Comparison of ENCODE assay signal across 20 mouse cellular contexts in the genomic region with DNA sequence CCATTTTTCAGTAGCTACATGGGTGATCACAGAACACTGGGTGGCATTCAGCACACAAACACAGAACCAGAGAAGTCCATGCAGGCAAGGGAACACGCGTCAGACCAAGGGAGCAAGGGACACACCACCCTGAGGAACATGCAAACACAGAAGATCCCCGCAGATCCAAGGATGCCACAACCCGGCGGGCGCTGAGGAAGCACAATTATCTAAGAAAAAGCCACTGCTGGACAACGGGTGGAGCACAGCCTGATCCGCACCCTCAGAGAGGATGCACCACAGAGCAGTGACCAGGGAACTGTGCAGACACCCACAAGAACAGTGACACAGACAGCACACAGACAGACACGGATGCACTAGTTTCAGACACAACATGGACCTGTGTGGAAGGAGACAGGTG. TPM values are rescaled to one million over a fixed set of nuclear protein-coding genes. Genes with fewer than 3 reads are reported as not detected.
DNase-seq lines count a peak whose midpoint lies in the region; ATAC-seq and TF ChIP-seq lines count a peak whose summit lies in the region.
"Had no signal": no experiment of that assay in that cellular context is flagged by ENCODE, and none has a peak within 500 bp of the region (broad histone marks: within the 10 kb centered on the region; RNA-seq: fewer than 3 reads in every experiment).

No protein-coding gene starts in this region.

- ATAC-seq in midbrain, embryonic 14.5 days (ENCODE audit: low FRiP score, low TSS enrichment) = no peak
- ATAC-seq: activated CD4-positive, CD25-positive, alpha-beta regulatory T cell, adult 4 months; forebrain, embryonic 14.5 days; hindbrain, postnatal 0 days had no signal

- no peak overlapping the region for H3K9ac ChIP-seq in midbrain, embryonic 14.5 days (replicated peaks; ENCODE audit: low read length)
- H3K9ac ChIP-seq: embryonic facial prominence, embryonic 12.5 days; embryonic facial prominence, embryonic 15.5 days; forebrain, postnatal 0 days; hindbrain, embryonic 14.5 days had no signal

- peak overlapping the region; percentile 9 for H3K4me3 ChIP-seq in cerebellum, adult 2 months (replicated peaks; ENCODE audit: insufficient read depth, low read depth, low read length)
- H3K4me3 ChIP-seq in midbrain, embryonic 14.5 days (replicated peaks; ENCODE audit: low read depth, low read length) = no peak overlapping the region
- H3K4me3 ChIP-seq in midbrain, embryonic 10.5 days = no peak overlapping the region
- H3K4me3 ChIP-seq in cortical plate, adult 2 months (ENCODE audit: insufficient read depth, low read length) = no peak overlapping the region
- H3K4me3 ChIP-seq: embryonic facial prominence, embryonic 12.5 days; embryonic facial prominence, embryonic 15.5 days; gastrocnemius, adult 2 months had no signal

- TF ChIP-seq CTCF in cerebellum, adult 2 months (IDR thresholded peaks at IDR 0.05; ENCODE audit: borderline replicate concordance, insufficient read depth, low read depth, low read length) = no peak
- no peak for TF ChIP-seq CTCF in cortical plate, adult 2 months (IDR thresholded peaks at IDR 0.05; ENCODE audit: extremely low read depth, insufficient read depth, low read length)

- 40% methylated on average over 9 of the region's 9 CpGs for WGBS in cerebellum, adult 2 months
- WGBS in midbrain, embryonic 14.5 days = 79% methylated on average over 9 of the region's 9 CpGs
- 81% methylated on average over 9 of the region's 9 CpGs for WGBS in midbrain, embryonic 10.5 days

- no peaks in the 10 kb centered on the region for H3K9me3 ChIP-seq in midbrain, embryonic 14.5 days (ENCODE audit: control insufficient read depth, low read length)
- no peaks in the 10 kb centered on the region for H3K9me3 ChIP-seq in midbrain, embryonic 10.5 days (replicated peaks)
- H3K9me3 ChIP-seq: embryonic facial prominence, embryonic 12.5 days; embryonic facial prominence, embryonic 15.5 days had no signal

- no peaks in the 10 kb centered on the region for H3K27me3 ChIP-seq in cerebellum, adult 2 months (ENCODE audit: control insufficient read depth, insufficient read depth, low read length)
- H3K27me3 ChIP-seq in midbrain, embryonic 14.5 days (ENCODE audit: control insufficient read depth, insufficient read depth, low read length) = peaks cover 5% of the 10 kb centered on the region
- peaks cover 60% of the 10 kb centered on the region for H3K27me3 ChIP-seq in midbrain, embryonic 10.5 days (ENCODE audit: low read depth, poor library complexity, severe bottlenecking)

- TF ChIP-seq POLR2A in cerebellum, adult 2 months (IDR thresholded peaks at IDR 0.05; ENCODE audit: borderline replicate concordance, insufficient read depth, low read length) = 0 out of 2 replicates have a peak, but pooled peaks have one; percentile 14
- TF ChIP-seq POLR2A in cortical plate, adult 2 months (IDR thresholded peaks at IDR 0.05; ENCODE audit: extremely low read depth, insufficient read depth, low read length) = peak; percentile 10; the same call in 1 of the 2 replicates

- DNase-seq in cerebellum, adult 2 months = peak in 1 of 2 experiments; percentile 53
- DNase-seq in cerebellum, postnatal 10 days = no peak
- peak; percentile 20 for DNase-seq in layer of hippocampus, adult 11-12 months (ENCODE audit: low spot score)
- DNase-seq in layer of hippocampus, postnatal 14 days (ENCODE audit: low spot score in 2 of 2) = no peak
- no peak for DNase-seq in midbrain, embryonic 14.5 days
- no peak for DNase-seq in midbrain, embryonic 10.5 days (ENCODE audit: low spot score)
- DNase-seq: adrenal gland, adult 8-10 months; adrenal gland, postnatal 25 days; forebrain, postnatal 0 days; gastrocnemius, adult 2 months; gastrocnemius, postnatal 14 days; heart, adult 11 months had no signal

- peak overlapping the region; percentile 51 for H3K27ac ChIP-seq in cerebellum, adult 2 months (ENCODE audit: insufficient read depth, low read length)
- 0 out of 2 replicates have a peak overlapping the region, but pooled peaks have one; percentile 2 for H3K27ac ChIP-seq in midbrain, embryonic 14.5 days (replicated peaks; ENCODE audit: low read depth, low read length)
- H3K27ac ChIP-seq in midbrain, embryonic 10.5 days (replicated peaks) = no peak overlapping the region
- no peak overlapping the region for H3K27ac ChIP-seq in cortical plate, adult 2 months (ENCODE audit: insufficient read depth, low read length)
- H3K27ac ChIP-seq: embryonic facial prominence, embryonic 12.5 days; embryonic facial prominence, embryonic 15.5 days; gastrocnemius, adult 2 months; hindbrain, embryonic 14.5 days; hindbrain, postnatal 0 days had no signal

- H3K4me1 ChIP-seq in cerebellum, adult 2 months (ENCODE audit: control insufficient read depth, insufficient read depth, low read length) = peaks cover 46% of the 10 kb centered on the region
- no peaks in the 10 kb centered on the region; the same call in 1 of the 2 replicates for H3K4me1 ChIP-seq in midbrain, embryonic 14.5 days (ENCODE audit: control insufficient read depth, insufficient read depth, low read length)
- H3K4me1 ChIP-seq in midbrain, embryonic 10.5 days = peaks cover 16% of the 10 kb centered on the region
- no peaks in the 10 kb centered on the region for H3K4me1 ChIP-seq in cortical plate, adult 2 months (ENCODE audit: control insufficient read depth, insufficient read depth, low read length)

- H3K36me3 ChIP-seq in midbrain, embryonic 14.5 days (ENCODE audit: control insufficient read depth, insufficient read depth, low read length) = no peaks in the 10 kb centered on the region
- no peaks in the 10 kb centered on the region for H3K36me3 ChIP-seq in midbrain, embryonic 10.5 days
- H3K36me3 ChIP-seq: embryonic facial prominence, embryonic 12.5 days; embryonic facial prominence, embryonic 15.5 days had no signal

- no peak overlapping the region for H3K4me2 ChIP-seq in midbrain, embryonic 14.5 days (ENCODE audit: low read length)
- H3K4me2 ChIP-seq: embryonic facial prominence, embryonic 12.5 days; embryonic facial prominence, embryonic 15.5 days; heart, embryonic 11.5 days; hindbrain, embryonic 14.5 days had no signal

RNA-seq across cellular contexts. Expression of a gene that starts 7.0 kb away (rescaled TPM):
- 200 and 249 TPM in 2 replicates for polyA plus RNA-seq in cerebellum, adult 2 months (2012; rRNA removed)
- total RNA-seq in layer of hippocampus, postnatal 14 days (2021) = 100 to 1,000 TPM; 297 to 306 TPM
- 10.1 and 11.3 TPM in 2 replicates for polyA plus RNA-seq in midbrain, embryonic 14.5 days (2014; fragmentation: Nextera tagmentation; extraction: Ambion mirVana)
- polyA plus RNA-seq in midbrain, embryonic 10.5 days (2016; fragmentation: Nextera tagmentation; extraction: Ambion mirVana) = 1.1 and 1.6 TPM in 2 replicates
- polyA plus RNA-seq in cortical plate, adult 2 months (2012; rRNA removed) = 118 and 134 TPM in 2 replicates
- total RNA-seq: gastrocnemius, adult 2 months had no signal
- polyA plus RNA-seq: activated CD4-positive, CD25-positive, alpha-beta regulatory T cell, adult 4 months had no signal

RNA-seq across cellular contexts. Expression of a gene that starts 49.4 kb away (rescaled TPM):
- 15.4 and 16.4 TPM in 2 replicates for polyA plus RNA-seq in cerebellum, adult 2 months (2012; rRNA removed)
- 10 to 100 TPM; 26.3 to 27.7 TPM for total RNA-seq in layer of hippocampus, postnatal 14 days (2021)
- 21.2 and 23.0 TPM in 2 replicates for polyA plus RNA-seq in midbrain, embryonic 14.5 days (2014; fragmentation: Nextera tagmentation; extraction: Ambion mirVana)
- 21.6 and 27.6 TPM in 2 replicates for polyA plus RNA-seq in midbrain, embryonic 10.5 days (2016; fragmentation: Nextera tagmentation; extraction: Ambion mirVana)
- 21.1 and 24.4 TPM in 2 replicates for polyA plus RNA-seq in cortical plate, adult 2 months (2012; rRNA removed)

Comparison
In these comparisons a context has a peak if more than half of its experiments do, and no peak if none do; other contexts are left out.
1. H3K27ac ChIP-seq: peak in cerebellum, adult 2 months (single experiment) and midbrain, embryonic 14.5 days (single experiment); none in midbrain, embryonic 10.5 days (single experiment) and cortical plate, adult 2 months (single experiment).